Mouse (Mus musculus) natural killer cell, adult 2 months (primary cell): ENCODE data around the gene Slit2.

Experiments used
- DNase-seq, 2 experiments: peaks; one replicate each; pipeline ENCODE4 v3.0.0; 2022; ENCODE audit warnings: low spot score in 2 of 2

The Slit2 gene

DNA sequence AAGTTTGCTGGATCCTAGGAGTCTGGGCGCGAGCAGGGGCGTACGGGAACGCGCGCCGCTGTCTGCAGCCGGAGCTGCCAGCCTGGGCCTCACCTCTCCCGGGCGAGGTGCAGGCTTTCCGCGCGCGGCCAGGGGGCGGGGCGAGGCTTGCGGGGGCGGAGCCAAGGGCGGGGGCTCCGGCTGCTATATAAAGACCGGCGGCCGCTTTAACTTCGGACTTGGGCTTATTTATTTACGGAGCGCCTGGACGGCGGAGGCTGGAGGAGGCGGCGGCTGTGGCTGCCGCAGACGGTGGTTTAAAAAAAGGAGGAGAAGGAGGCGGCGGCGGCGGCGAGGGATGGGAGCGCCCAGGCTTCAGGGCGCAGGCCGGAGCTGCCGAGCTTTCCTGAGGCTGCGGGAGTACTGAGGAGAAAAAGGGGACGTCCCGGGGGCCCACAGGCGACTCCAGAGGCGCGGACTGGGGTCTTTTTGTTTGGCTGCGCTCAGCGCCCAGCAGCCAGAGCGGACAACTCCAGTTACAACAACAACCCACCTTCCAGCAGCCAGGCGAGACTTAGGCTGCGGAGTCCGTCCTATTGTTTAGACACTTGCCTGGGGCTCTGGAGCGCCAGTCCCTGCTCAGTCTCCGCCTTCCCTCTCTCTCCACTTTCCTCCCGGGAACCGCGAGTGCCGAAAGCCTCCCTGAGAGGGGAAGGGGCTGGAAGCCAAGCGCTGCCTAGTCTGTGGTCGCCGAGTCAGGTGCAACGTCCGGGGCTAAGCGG is at the start of gene Slit2:
Slit2 (plus strand) TSS at position 198 of the 761 bp plus-strand sequence.
- DNase-seq = peak; percentile 11 to 18

DNA sequence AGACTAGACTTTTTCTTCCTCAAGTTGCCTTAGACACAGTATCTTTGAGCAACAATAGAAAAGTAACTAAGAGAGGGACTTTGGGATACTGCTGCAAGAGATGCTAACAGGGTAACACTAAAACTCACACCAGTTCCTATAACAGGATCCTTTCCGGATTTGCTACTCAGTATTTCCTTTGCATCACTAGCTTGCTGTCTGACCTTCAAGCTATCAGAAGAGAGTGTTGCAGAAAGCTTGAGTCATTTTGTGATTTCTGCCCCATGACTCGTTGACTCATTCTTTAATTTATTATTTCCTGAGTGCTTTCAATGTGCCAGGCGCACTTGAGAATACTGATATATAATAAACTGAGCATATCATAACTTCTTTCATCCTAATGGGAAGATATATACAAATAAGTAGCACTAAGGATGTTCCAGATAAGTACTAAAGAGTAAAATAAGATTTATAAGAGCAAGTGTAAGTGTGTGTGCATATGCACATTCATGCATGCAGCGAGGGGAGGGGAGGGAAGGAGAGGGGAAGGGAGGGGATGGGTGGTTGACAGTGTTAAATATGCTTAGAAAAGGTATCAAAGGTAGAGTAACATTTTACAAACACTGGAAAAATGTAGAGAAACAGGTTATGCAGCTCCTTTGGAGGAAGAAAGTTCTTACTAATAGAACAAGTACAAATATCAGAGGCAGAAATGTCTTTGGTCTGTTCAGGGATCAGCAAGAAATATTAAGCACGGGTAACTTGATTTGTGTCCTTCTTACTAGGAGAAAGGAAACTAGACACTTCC is 44.2 kb upstream of the Slit2 start:
- DNase-seq = no peak

DNA sequence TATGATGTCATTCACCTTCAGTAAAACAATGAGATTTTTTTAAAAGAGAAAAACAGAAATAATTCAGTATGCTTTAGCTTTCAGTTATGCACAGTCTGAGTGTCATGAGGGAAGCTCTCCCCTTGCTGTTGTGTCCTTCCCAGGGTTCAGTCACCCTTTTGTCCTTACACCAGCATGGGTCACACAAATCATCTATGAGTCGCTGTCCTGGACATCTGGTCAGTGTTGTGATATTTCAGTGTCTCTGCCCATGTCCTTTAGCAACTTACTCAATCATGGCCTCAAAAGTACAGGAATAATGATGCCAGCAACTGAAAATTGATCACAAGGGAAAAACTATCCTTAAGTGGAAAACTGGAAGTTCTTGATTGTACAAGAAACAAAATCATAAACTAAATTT is 26.5 kb upstream of the Slit2 start:
- DNase-seq = no peak

DNA sequence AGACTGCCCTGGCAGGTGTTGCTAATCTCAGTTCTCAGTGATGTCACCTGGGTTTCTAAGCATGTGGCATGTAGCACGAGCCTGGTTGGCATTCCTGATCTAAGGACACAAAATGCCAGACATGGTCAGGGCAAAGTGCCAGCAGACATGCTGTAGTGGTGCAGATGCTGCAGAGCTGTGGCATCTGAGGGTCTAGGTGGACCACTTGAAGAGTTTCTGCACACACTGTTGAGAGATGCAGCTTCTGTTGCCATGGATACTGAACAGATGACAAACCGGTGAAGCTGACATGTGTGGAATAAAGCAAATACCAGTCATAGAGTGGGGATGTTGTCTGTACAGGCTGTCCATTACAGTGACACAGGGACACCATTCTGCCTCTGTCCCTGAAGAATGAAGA is 7.1 kb upstream of the Slit2 start:
- no peak for DNase-seq

DNA sequence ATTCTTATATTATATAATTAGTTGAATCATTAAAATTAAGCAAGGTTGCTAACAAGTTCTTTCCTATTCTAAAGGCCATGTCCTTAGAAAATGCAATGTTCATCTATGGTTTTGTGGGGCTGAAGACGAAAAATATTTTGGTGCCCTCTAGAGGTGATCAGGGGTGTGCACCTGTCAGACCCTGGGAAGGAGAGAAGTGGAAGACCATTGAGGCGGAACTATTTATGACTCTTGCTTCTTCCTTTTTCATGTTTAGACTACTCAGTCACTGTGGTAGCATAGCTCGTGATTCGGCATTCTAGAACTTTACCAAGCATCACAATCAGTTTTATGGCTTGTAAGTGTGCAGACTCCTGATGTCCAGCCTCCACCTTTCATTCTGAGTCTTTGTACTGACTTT is 3.6 kb upstream of the Slit2 start:
- DNase-seq = no peak

DNA sequence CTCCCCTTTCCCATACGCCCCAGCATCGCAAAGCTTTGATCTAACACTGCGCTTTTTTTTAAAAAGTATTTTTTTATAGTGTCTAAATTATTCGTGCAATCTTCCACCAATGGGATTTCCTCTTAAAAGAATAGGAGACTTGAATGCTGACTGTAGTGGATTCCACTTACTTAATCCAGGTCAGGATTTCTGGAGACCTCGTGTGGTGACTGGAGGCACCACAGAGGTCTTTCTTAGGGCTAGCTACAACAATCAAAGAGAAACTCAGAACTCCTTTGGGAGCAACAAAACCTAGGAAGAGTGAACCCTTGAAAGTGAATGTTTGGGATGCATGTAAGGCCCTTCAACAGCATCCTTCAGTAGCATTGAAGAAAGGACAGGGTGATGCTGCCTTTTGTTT is 2.5 kb upstream of the Slit2 start:
- DNase-seq = no peak

DNA sequence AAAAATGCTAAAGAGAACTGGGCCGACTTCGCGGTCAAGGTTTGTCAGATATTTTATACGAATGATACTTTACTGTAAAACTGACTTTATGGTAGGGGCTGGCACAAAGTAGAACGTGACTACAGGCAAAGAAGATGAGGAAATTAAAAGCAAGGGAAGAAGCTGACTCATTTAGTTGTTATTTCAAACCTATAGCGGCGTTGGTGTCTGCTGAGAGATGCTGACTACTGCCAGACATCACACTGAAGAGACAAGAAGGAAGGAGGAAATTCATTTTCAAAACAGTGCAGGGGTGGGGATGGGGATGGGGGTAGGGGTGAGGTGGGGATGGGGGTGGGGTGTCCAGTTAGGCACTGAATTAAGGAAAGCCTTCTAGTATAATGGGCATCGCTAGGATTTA is 987 bp upstream of the Slit2 start:
- DNase-seq = no peak

DNA sequence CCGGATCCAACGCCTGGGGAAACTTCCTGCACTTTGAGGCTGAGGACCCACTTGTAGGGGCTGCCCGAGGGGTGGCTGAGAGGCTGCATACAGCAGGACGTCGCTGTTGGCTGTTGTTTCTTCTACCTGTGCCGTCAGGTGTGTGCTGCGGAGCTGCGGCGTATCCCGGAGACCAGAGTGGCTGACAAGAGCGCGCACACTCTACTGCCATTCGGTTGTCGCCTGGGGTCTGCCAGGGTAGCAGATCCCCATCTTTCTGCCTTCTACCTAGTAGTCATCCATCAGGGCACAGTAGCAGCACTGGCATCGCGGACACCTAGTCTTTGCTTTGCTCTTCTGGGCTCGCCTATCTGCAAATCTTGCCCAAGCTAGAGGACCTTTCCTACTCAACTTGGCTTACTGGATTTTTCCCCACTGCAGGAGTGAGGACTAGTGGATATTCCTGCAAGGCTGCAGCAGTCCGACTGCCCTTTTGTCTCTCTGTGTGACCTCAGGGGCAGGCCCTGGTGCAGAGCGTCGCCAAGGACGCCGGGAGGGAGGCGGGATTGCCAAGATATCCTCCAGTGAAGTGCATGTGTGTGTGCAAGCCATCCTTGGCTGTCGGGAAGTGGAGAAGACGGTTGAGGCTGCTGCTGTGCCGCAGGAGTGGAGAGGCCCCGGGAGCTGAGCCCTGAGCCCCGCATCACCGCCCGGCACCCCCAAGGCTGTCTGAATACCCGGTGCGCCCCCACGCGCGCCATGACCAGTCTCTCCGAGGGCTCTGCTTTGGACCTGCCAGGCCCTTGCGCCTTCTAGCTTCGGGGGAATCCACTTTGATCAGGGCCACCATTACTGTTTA is 1.0 kb downstream of the Slit2 start:
- DNase-seq = no peak

DNA sequence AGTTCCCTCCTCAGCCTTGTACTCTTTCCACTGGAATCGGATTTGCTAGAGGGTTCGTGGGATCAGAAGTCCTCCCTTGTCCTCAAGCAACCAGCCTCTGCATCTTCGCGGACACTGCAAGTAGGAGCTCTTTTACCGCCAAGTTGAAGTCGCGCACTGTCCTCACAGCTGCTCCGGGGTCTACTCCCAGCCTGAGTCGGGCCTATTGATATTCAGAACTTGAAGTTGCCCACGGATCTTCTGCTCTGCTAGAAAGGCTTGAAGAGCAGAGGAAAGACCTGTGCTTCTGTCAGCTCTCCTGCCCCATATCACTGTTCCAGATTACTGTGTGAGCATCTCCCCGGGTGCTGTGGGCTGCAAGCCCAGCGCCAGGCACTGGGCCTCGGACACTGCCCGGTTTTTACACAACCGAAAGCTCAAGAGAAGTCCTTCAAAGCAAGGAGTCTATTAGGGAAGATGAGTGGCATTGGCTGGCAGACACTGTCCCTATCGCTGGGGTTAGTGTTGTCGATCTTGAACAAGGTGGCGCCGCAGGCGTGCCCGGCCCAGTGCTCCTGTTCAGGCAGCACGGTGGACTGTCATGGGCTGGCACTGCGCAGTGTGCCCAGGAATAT is 1.8 kb downstream of the Slit2 start:
- no peak for DNase-seq

DNA sequence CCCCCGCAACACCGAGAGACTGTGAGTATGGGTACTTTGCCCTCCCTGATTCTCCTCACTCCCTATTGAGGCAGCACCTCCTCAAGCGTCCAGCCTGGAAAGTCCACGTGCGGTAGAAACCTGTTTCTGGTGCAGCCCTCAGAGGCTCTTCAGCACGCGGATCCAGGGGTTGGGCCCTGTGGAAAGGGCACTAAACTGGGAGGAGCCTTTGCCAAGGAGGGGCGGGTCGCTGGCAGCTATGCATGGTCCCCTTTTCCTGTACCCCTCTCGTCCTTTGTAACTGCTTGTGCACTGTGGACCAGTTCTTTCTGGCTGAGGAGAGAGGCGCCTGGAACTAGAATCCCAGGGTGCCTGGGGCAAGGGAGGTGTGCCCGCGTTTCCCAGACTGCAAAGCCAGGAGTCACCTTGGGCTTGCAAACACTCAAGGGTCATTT is 2.3 kb downstream of the Slit2 start:
- no peak for DNase-seq

DNA sequence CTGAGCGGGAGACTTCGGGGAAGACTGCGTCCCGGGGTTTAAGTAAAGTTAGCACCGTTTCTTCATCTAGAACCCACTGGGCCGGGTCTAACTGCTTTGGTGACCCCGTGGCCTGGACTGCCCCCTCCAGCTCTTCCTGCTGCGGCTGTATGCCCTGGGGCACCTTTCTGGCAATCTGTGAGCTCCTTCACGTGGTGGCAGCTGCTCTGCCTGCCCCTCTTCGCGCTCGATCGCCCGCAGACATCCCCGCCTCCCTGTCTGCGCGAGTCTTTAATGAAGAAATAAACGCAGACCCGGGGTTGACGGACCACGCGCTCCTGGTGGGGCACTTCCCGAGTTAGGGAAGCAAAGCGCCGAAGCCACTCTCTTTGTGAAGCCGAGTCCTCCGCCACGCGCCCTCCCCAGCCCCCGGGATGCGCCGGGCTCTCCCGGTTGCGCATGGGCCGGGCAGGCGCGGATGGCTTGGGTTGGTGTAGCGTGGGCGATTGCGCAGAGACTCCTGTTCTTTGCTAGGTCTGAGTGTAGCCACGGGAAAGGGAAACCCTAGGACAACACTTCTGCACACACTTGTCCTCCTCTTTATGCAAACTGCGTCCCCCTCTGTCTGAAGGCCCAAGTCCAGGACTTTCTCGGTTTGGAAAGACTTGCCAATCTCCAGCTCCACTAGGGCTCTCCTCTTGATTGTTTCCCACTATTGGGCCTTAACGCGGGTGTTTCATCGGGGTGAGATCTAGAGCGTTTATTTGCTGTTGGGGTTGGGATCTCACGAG is 3.1 kb downstream of the Slit2 start:
- DNase-seq = no peak

DNA sequence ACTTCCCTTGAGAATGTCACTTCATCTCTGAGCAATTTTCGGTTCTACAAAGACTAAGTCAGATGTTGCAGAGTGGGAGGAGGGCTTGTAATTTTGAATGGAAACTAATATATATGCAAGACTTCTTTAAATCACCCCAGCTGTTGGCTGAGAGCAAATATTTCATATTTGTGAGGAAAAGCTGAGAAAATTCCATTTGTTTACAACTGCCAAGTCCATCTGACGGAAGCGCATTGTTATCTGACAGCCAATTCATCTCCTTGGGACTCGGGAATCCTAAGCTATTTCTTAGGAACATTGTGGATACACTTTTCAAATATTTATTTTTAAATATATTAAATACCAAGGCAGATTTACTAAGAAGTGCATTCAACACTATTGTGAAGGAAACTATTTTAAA is 8.0 kb downstream of the Slit2 start:
- no peak for DNase-seq

DNA sequence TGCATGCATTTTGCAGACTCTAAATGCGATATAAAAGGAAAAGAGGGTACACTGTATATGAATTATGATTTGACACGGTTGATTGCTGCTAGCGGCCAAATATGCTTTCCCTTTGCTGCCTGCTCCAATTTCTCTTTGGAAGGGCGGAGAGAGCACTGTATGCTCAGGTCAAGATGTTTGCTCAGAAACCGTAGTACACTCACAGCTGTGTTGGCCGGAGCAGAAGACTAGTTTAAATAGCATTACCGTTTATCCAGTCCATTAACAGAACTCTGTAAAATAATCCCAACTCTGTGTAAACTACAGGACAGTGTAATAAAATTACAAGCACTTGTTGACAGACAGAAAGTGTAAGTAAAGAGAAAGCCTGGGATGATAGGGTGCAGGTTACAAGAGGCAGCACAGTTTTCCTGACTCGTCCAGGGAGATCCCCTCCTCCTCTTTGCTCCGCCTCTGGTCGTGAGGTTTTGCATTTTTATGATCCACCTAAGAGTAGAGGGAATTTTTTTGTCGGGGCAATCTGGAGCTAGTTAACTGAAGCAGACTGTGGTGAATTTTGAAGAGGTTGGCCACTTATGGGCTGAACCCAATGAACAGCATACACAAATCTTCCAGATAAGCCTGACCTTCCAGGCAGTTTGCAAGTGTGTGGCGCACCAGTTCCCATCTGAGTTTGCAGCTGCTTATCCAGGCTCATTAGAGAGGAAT is 20.9 kb downstream of the Slit2 start:
- no peak for DNase-seq

DNA sequence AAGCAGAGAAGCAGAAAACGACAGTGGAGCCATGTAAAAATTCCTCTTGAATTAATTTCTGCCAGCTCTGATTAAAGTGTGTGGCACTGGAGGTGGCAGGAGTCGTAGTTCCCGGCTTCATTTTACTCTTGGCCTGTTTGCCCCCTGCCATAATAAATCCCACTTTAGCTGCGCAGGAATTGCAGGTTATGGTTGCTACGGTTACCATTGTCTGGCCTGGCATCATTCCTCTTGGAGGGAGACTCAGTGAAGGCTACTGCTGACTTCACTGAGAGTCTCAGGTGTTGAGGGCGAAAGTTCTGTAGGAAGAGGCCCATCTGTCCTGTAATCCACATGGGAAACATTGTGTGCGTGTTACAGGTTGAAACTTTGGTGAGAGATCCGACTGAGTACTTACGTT is 22.6 kb downstream of the Slit2 start:
- no peak for DNase-seq

DNA sequence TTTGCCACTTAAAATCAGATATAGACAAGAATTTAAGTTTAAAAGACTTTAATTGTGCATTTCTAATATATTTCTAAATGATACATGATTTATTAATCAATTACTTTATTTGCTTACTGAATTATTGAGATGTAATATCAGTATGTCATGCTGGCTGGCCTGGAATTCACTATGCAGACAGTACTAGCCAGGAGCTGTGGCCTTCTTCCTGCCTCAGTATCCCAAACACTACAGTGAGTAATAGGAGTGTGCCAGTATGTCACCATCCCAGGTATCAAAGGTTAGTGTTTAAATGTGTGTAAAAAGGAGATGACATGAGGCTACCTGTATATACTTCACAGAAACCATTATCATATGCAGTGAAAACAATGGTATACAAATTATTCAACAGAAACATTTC is 23.1 kb downstream of the Slit2 start:
- no peak for DNase-seq

DNA sequence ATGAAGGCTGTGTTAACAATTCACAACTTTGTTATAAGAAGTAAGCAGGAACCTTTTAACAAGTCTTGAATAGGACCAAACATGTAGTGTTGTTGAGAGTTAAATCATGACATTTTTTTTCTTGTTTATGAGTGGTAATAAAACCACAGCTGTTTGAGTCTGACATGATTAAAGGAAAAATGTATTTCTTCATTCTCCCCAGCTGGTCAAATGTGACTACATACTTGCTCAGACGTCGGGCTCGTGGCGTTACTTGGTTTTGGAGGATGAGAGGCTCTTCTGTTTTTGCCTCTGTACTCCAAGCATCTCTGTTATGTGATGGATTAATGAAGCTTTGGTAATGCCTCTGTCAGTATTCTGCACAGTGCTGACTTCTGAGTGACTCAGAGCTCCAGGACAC is 40.5 kb downstream of the Slit2 start:
- DNase-seq = no peak

DNA sequence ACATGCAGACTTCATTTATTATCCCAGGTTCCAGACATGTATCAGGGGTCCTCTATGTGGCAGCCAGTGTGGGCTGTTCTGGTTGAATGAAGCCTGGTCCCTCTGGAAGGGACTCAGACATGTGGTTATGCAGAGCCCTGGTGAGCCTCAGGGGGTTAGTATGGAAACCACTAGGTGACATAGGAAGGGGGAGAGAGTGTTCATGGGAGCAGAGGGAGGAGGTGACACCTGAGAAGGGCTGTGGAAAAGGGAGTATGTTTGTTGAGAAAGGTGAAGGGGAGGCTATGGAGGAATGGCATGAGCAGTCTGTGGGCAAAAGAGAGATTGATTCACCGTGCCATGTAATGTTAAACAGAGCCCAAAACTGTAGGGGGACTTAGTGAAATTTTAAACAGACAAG is 51.9 kb downstream of the Slit2 start:
- DNase-seq = no peak

DNA sequence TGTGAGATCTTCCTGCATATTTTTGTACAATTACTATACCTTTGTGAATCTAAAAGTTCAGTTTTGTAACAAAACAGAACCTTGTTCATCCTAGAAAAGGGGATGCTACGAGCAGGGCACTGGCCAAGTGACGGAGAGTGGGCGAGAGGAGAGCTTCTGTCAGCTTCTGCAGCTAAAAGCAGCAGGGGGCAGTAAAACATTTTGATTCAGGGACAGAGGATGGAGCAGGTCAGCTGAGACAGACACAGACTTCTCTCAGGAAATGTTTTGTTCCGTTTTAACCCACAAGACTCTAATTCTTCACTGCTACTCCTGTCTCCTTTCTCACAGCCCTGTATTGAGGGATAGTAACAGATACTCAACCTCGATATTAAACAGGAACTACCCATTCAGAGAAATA is 55.1 kb downstream of the Slit2 start:
- DNase-seq = no peak

DNA sequence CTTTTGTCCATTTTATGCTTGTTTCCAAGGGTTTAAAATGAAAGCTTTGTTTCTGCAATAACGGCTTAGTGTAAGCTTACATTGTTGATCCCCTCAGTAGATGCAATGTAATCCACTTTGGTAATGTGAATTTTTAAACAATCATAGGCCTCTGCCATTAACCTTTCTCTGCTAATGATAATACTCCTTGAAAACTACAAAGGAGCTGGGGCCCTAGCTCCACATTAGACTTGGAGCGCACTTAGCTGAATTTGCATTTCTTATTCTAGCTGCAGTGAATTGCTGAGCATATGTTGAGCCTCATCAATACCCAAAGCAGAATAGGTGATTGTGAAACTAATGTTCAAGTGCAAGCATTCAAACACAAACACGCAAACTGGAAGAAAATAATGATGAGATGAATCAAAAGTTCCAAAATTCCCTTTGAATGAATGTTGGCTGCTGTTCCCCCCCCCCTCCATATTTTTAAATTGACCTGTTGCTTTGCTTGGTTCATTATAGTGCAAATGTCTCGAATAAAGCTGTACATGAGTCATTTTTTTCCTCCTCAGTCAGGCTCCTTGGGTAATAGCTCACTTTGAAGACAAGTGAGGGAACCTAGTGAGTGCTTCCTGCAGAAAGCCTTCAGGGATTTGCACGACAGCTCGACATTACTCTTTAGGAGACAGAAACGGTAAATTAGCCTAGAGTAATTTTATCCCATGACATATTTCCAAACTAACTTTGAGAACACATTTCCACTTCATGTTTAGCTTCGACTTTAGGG is 66.2 kb downstream of the Slit2 start:
- DNase-seq = no peak
